Mouse (Mus musculus) myocyte (in vitro differentiated cells): ENCODE measurements at regions not wholly inside any gene's neighbourhood (a gene's known extent, or its start where the extent isn't known, plus 50 kb on each side); places are given as distances from the start of the nearest gene placed in this dataset.

Source experiments
- H3K27me3 ChIP-seq: one replicate; pipeline ENCODE4 v1.6.1; 2011; ENCODE audit not compliant: control insufficient read depth, insufficient read depth, insufficient read length
- H3K36me3 ChIP-seq: one replicate; pipeline ENCODE4 v1.6.1; 2011; ENCODE audit not compliant: control insufficient read depth, insufficient read depth
- H3K4me2 ChIP-seq: one replicate; pipeline ENCODE4 v1.6.1; 2011; ENCODE audit warnings: low read depth, control low read depth
- H3K4me3 ChIP-seq: one replicate; pipeline ENCODE4 v1.5.1; 2011; ENCODE audit warnings: mild to moderate bottlenecking, control low read depth, moderate library complexity
- H3K79me2 ChIP-seq: one replicate; pipeline ENCODE4 v1.6.1; 2011; ENCODE audit not compliant: control insufficient read depth, insufficient read depth
- H3ac ChIP-seq: one replicate; pipeline ENCODE4 v1.6.1; 2011; ENCODE audit not compliant: control insufficient read depth, insufficient read length
- CEBPB ChIP-seq: IDR thresholded peaks from 2 replicates; pipeline ENCODE4 v1.6.1; 2011; ENCODE audit warnings: mild to moderate bottlenecking, moderate library complexity; ENCODE audit not compliant: poor library complexity, insufficient read depth, severe bottlenecking
- E2F4 ChIP-seq: IDR thresholded peaks from one replicate; pipeline ENCODE4 v1.6.1; 2011; ENCODE audit warnings: mild to moderate bottlenecking, control low read depth, moderate library complexity; ENCODE audit not compliant: insufficient read depth
- MAX ChIP-seq: IDR thresholded peaks from one replicate; pipeline ENCODE4 v1.6.1; 2011; ENCODE audit warnings: low read depth, mild to moderate bottlenecking, control low read depth
- MYOD1 ChIP-seq, 3 experiments: IDR thresholded peaks; one replicate each; pipeline ENCODE4 v1.6.1; 2011; ENCODE audit warnings: control low read depth in 2 of 3, low read depth in 2 of 3, mild to moderate bottlenecking in 2 of 3, moderate library complexity in 1 of 3; ENCODE audit not compliant: insufficient read length in 2 of 3, control insufficient read depth in 1 of 3
- MYOG ChIP-seq, 3 experiments: IDR thresholded peaks; one replicate each; pipeline ENCODE4 v1.6.1; 2011; ENCODE audit warnings: control low read depth in 2 of 3, low read depth in 2 of 3, mild to moderate bottlenecking in 2 of 3; ENCODE audit not compliant: insufficient read length in 2 of 3, control insufficient read depth in 1 of 3, insufficient read depth in 1 of 3
- POLR2A ChIP-seq: IDR thresholded peaks from one replicate; pipeline ENCODE4 v1.6.1; 2011; ENCODE audit warnings: low read depth, mild to moderate bottlenecking, control low read depth, moderate library complexity; ENCODE audit not compliant: insufficient read length
- POLR2AphosphoS2 ChIP-seq: IDR thresholded peaks from one replicate; pipeline ENCODE4 v1.6.1; 2011; ENCODE audit warnings: low read depth, control low read depth; ENCODE audit not compliant: insufficient read length
- REST ChIP-seq: IDR thresholded peaks from one replicate; pipeline ENCODE4 v1.6.1; 2011; ENCODE audit warnings: mild to moderate bottlenecking, control low read depth, moderate library complexity; ENCODE audit not compliant: insufficient read depth, insufficient read length
- SRF ChIP-seq: IDR thresholded peaks from one replicate; pipeline ENCODE4 v1.6.1; 2011; ENCODE audit warnings: low read depth; ENCODE audit not compliant: control insufficient read depth, insufficient read length
- TCF12 ChIP-seq: IDR thresholded peaks from one replicate; pipeline ENCODE4 v1.6.1; 2011; ENCODE audit warnings: mild to moderate bottlenecking, control low read depth; ENCODE audit not compliant: poor library complexity, insufficient read depth, severe bottlenecking
- TCF3 ChIP-seq: IDR thresholded peaks from one replicate; pipeline ENCODE4 v1.6.1; 2011; ENCODE audit warnings: low read depth, control low read depth; ENCODE audit not compliant: insufficient read length
- USF1 ChIP-seq: IDR thresholded peaks from one replicate; pipeline ENCODE4 v1.6.1; 2011; ENCODE audit warnings: low read depth, mild to moderate bottlenecking, control low read depth, moderate library complexity

- H3K4me3 ChIP-seq = no peak overlapping the region
- H3K27me3 ChIP-seq = peaks cover 4% of the 10 kb centered on the region
- H3K4me2 ChIP-seq = no peak overlapping the region
- TF ChIP-seq TCF12 = no peak
- H3K79me2 ChIP-seq = no peaks in the 10 kb centered on the region
- no peaks in the 10 kb centered on the region for H3K36me3 ChIP-seq
- H3ac ChIP-seq = no peak overlapping the region
Observed at GRCm38 (mm10) chr6:51266721-51267120, 165.7 kb upstream of the Nfe2l3 start.

DNA sequence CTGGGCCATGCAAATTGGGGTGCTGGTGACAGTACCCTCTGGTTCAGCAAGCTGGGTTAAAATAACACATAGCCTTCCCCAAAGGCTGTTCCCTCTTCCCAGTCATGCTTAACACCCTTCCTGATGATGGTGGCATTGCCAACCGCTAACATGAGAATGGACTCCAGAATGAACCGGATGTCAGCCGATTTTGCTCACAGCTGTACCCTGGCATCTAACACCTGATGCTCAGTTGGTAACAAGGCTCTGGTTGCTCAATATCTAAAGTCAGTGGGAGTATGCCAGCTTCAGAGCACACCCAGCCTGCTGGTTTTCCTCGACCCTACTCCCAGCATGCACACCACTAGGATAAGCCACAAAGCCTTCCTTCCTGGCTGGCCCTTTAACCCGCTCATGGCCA, 164.6 kb upstream of the Nfe2l3 start:
- Histone ChIP-seq H3K27me3 (peaks cover 4% of the 10 kb centered on the region), H3K4me2 (no peak overlapping the region), H3K4me3 (no peak overlapping the region), H3K79me2 (no peaks in the 10 kb centered on the region), H3ac (no peak overlapping the region), H3K36me3 (no peaks in the 10 kb centered on the region)
- TF ChIP-seq TCF12 (no peak), MYOD1 (IDR thresholded peaks at IDR 0.05; ENCODE audit: control insufficient read depth in 1 of 3, insufficient read length in 2 of 3, low read depth in 2 of 3) (no peak), E2F4 (no peak), USF1 (no peak), POLR2AphosphoS2 (no peak), CEBPB (no peak), REST (no peak), TCF3 (no peak), MYOG (IDR thresholded peaks at IDR 0.05; ENCODE audit: control insufficient read depth in 1 of 3, insufficient read depth in 1 of 3, insufficient read length in 2 of 3, low read depth in 2 of 3) (no peak), MAX (no peak), POLR2A (no peak)

DNA sequence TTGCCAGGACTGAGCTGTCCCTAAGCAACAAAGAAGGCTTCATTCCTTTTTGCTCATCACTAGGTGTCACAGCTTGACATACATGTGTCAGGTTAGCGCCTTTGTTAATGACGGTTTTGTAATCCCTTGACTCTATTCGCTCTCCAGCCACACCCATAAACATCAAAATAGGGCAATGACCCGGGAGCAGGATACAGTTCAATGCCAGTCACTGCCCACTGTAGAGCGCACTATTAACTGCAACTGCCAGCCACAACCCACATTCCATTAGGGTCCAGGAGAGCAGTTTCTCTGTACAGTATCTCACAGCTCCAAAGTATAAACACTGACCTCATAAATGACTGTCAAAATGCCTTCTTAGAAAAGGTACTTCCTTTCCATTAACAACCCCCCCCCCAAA, 163.5 kb upstream of the Nfe2l3 start:
- Histone ChIP-seq H3K27me3 (peaks cover 4% of the 10 kb centered on the region), H3K4me3 (no peak overlapping the region), H3K36me3 (no peaks in the 10 kb centered on the region), H3K4me2 (no peak overlapping the region), H3K79me2 (no peaks in the 10 kb centered on the region), H3ac (no peak overlapping the region)
- no peak for TF ChIP-seq MYOG (IDR thresholded peaks at IDR 0.05; ENCODE audit: control insufficient read depth in 1 of 3, insufficient read depth in 1 of 3, insufficient read length in 2 of 3, low read depth in 2 of 3)
- TF ChIP-seq TCF3 = no peak
- no peak for TF ChIP-seq SRF
- no peak for TF ChIP-seq USF1
- TF ChIP-seq REST = no peak
- TF ChIP-seq POLR2AphosphoS2 = no peak
- TF ChIP-seq MAX = no peak
- no peak for TF ChIP-seq POLR2A
- no peak for TF ChIP-seq TCF12
- TF ChIP-seq CEBPB = no peak
- TF ChIP-seq MYOD1 (IDR thresholded peaks at IDR 0.05; ENCODE audit: control insufficient read depth in 1 of 3, insufficient read length in 2 of 3, low read depth in 2 of 3) = no peak
- TF ChIP-seq E2F4 = no peak

- no peaks in the 10 kb centered on the region for H3K36me3 ChIP-seq
- H3K4me2 ChIP-seq = peak overlapping the region; percentile 71
- no peak for TF ChIP-seq MYOD1 (IDR thresholded peaks at IDR 0.05; ENCODE audit: control insufficient read depth in 1 of 3, insufficient read length in 2 of 3, low read depth in 2 of 3)
- no peak for TF ChIP-seq CEBPB
- no peak for TF ChIP-seq POLR2AphosphoS2
- no peak for TF ChIP-seq TCF12
- no peak for TF ChIP-seq MAX
- TF ChIP-seq SRF = no peak
- TF ChIP-seq POLR2A = no peak
- TF ChIP-seq E2F4 = no peak
- no peak for TF ChIP-seq USF1
- TF ChIP-seq REST = no peak
- no peak for TF ChIP-seq TCF3
- no peak for TF ChIP-seq MYOG (IDR thresholded peaks at IDR 0.05; ENCODE audit: control insufficient read depth in 1 of 3, insufficient read depth in 1 of 3, insufficient read length in 2 of 3, low read depth in 2 of 3)
- no peaks in the 10 kb centered on the region for H3K79me2 ChIP-seq
- peaks cover 4% of the 10 kb centered on the region for H3K27me3 ChIP-seq
- no peak overlapping the region for H3ac ChIP-seq
- peak overlapping the region; percentile 24 for H3K4me3 ChIP-seq
Observed at GRCm38 (mm10) chr6:51269617-51270016, 162.9 kb upstream of the Nfe2l3 start.

DNA sequence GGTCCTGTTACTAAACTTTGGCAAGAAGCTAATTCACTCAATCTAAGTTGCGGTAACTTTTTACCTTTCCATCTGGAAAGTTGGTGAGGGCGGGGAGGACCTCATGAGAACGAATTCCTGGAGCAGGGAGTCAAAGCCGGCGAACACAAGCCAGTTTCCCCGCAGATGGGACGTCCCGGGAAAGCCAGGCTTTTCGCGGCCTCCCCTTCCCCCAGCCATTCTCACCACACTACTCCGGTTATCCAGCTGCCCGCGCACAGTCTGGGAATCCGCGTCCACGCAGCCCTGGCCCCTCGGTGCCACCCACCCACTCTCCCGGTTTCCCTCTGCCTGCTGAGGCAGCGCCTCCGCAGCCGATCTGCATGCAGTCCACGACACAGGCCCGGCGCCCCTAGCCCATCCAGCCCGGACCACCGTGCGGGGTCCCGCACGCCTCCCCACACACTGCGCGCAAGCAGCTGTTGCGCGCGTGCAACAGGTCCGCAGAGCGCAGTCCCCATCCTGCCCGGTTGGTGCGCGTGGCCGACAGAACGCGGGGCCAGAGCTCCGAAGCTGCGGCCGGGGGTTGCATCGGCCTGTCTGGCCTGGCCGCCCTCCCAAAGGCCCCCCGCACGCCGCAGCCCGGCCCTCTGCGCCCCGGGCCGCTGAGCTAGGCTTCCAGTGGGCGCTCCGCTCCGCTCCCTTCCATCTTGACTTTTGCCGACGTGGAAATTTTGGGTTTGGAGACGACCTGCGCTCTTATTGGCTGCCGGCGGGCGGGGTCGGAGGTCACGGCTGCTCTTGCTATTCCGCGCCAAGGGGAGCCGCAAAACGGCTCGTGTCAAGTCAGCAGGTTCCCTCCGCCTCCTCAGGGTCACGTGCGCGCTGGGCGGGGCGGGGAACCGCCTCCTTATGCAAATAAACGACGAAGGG, 162.0 kb upstream of the Nfe2l3 start:
- Histone ChIP-seq H3K4me2 (peak overlapping the region; percentile 71), H3K27me3 (peaks cover 4% of the 10 kb centered on the region), H3K79me2 (no peaks in the 10 kb centered on the region), H3K4me3 (peak overlapping the region; percentile 24), H3K36me3 (no peaks in the 10 kb centered on the region), H3ac (peak overlapping the region; percentile 13)
- TF ChIP-seq MYOD1 (IDR thresholded peaks at IDR 0.05; ENCODE audit: control insufficient read depth in 1 of 3, insufficient read length in 2 of 3, low read depth in 2 of 3) (peak in 2 of 3 experiments; percentile 40 to 61), USF1 (peak; percentile 57), POLR2A (no peak), MAX (no peak), MYOG (IDR thresholded peaks at IDR 0.05; ENCODE audit: control insufficient read depth in 1 of 3, insufficient read depth in 1 of 3, insufficient read length in 2 of 3, low read depth in 2 of 3) (peak in 2 of 3 experiments; percentile 58 to 79)
